Mouse (Mus musculus) lung, postnatal 0 days (tissue): Measurements from ENCODE around the gene Rasgrp2.

ENCODE experiments used
- CTCF ChIP-seq: IDR thresholded peaks from 2 replicates; pipeline ENCODE4 v1.5.1; 2016; ENCODE audit warnings: antibody characterized with exemption, mild to moderate bottlenecking
- EP300 ChIP-seq: IDR thresholded peaks from 2 replicates; pipeline ENCODE4 v1.6.1; 2016; ENCODE audit warnings: antibody characterized with exemption, mild to moderate bottlenecking, control low read depth

DNA sequence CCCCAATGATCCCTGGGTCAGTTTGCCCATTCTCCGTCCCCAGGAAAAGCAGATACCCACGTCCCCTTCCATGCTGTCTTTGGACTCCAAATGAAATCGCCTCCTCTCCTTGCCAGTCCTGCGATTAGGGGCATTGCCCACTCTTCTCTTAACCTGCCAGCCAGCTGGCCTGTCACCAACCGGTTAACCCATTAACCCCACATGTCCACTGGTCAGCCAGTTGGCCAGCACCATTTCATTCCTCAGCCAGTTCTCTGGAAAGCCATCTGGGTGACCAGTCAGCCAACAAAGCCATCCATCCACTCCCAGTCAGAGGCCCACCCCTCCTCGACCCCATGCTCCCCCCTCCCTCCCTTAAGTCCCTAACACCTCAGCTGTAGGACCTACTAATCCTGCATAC is 63.7 kb downstream of the Rasgrp2 start:
- no peak for TF ChIP-seq CTCF
- TF ChIP-seq EP300 = no peak
